Mouse (Mus musculus) neutrophil, adult 83 days (primary cell): ENCODE measurements around the gene Pllp. TPM values are rescaled to one million over a fixed set of nuclear protein-coding genes. Genes with fewer than 3 reads are reported as not detected.

ENCODE experiments used
- total RNA-seq, 2 experiments: library from RNA; stranded (reverse); gene quantifications; one replicate each; pipeline ENCODE4 v1.2.4; 2023

The Pllp gene
- total RNA-seq, result not detected

GRCm38 (mm10) chr8:94695994-94696384 is at the start of gene Pllp:
Gene Pllp (minus strand): TSS chr8:94696278.

GRCm38 (mm10) chr8:94745476-94746184 is 49.6 kb upstream of the Pllp start, which contains the start of gene Ccl22:
Gene Ccl22 (plus strand): TSS chr8:94745590.

GRCm38 (mm10) chr8:94666456-94667308 is 29.4 kb downstream of the Pllp start, which contains the start of gene Arl2bp:
Gene Arl2bp (plus strand): TSS chr8:94666600.

Other genes starting within 250 kb of the Pllp start
- gene Cpne2, start 163.3 kb downstream of the Pllp start, total RNA-seq, result 100 to 1,000 TPM; 107 to 121 TPM
- 10 to 100 TPM; 27.1 to 28.6 TPM for gene Rspry1, start 94.3 kb downstream of the Pllp start, total RNA-seq
- gene Fam192a, start 94.3 kb downstream of the Pllp start, total RNA-seq, result 10 to 100 TPM; 30.8 to 32.8 TPM
- gene Arl2bp, start 29.7 kb downstream of the Pllp start, total RNA-seq, result 10 to 100 TPM; 51.6 to 66.4 TPM
- gene Ccl22, start 49.3 kb upstream of the Pllp start, total RNA-seq, result under 1 TPM in 1 of 2 experiments, not detected in 1; 0.18 TPM
- gene Cx3cl1, start 75.7 kb upstream of the Pllp start, total RNA-seq, result not detected
- gene Ccl17, start 114.2 kb upstream of the Pllp start, total RNA-seq, result not detected
- gene Coq9, start 142.0 kb upstream of the Pllp start, total RNA-seq, result 10 to 100 TPM; 24.5 to 27.2 TPM
- 10 to 100 TPM; 39.1 to 42.8 TPM for gene Ciapin1, start 142.1 kb upstream of the Pllp start, total RNA-seq
- gene Polr2c, start 161.2 kb upstream of the Pllp start, total RNA-seq, result 10 to 100 TPM; 37.8 to 39.3 TPM
- 1 to 10 TPM; 1.2 to 1.3 TPM for gene Dok4, start 180.1 kb upstream of the Pllp start, total RNA-seq
- 1 to 10 TPM; 3.7 to 4.7 TPM for gene Ccdc102a, start 221.8 kb upstream of the Pllp start, total RNA-seq
- 10 to 100 TPM; 14.8 to 23.2 TPM for gene Adgrg5, start 227.4 kb upstream of the Pllp start, total RNA-seq